Mouse (Mus musculus): ENCODE data around the gene Syn2. TPM values are rescaled to one million over a fixed set of nuclear protein-coding genes. Genes with fewer than 3 reads are reported as not detected.

Syn2 gene
- polyA plus RNA-seq, 1 experiment: 411 TPM

DNA sequence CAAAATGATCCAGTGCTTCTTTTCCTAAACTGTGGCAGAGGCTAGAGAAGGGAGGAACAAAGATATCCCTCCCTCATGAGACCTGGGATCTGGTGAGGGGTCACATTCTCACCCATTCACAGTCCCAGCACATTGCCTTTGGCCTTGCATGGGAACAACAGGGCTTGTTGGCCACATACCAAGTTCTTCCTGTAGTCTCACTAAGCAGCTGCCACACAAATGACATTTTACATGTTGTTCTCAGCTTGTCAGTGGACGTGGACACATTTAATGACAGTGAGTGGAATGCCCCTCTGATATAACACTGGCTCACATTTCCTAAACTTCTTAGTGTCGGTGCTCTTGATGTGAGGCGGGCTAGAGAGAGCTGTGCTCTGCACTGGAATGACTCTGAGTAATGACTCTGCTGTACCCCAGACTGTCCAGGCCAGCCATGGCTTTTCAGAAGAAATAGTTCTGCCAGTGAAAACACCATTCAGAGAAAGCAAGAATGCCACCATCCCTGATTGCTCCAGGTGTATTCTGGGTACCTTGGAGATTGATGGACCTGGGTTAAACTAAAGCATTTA, 106.5 kb downstream of the Syn2 start:
- no peak for DNase-seq (ENCODE audit: extremely low spot score in 1 of 2, low spot score in 1 of 2)

DNA sequence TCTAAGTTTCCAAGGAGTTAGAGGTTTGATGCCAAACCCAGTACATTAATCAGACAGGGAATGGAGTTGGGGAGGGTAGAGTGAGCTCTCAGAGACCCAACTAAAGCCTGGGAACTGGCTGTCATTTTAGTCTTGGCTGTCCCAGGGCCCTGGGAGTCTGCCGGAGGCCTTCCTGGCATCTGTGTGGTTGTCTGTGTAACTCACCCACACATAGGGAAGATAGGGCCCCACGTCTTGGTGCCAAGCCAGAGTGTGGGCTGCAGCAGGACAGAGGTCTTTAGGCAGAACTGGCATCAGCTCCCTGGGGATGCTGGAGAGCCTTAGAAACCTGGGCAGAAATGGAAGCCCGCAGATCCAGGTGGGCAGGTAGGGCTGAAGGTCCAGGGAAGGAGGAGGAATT, 107.2 kb downstream of the Syn2 start:
- no peak for DNase-seq (ENCODE audit: extremely low spot score in 1 of 2, low spot score in 1 of 2)

DNA sequence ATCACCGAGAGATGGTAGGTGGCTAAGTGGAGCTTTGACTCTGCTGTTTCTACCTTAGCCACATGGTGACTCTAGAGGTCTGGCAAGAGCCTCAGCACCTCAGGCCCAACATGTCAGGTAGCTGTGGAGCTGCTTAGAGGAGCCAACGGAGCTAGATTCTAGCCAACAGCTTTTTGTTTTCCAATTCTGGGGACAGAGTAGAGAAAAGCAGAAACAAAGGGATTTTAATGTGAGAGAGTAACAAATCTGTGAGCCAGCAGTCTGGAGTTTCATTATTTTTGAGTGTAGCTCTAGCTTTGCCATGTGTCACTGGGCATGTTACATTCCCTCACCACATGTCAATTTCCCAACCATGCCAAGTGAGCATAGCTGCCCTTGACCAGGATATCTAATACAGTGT, 109.5 kb downstream of the Syn2 start:
- DNase-seq (ENCODE audit: extremely low spot score in 1 of 2, low spot score in 1 of 2): no peak

DNA sequence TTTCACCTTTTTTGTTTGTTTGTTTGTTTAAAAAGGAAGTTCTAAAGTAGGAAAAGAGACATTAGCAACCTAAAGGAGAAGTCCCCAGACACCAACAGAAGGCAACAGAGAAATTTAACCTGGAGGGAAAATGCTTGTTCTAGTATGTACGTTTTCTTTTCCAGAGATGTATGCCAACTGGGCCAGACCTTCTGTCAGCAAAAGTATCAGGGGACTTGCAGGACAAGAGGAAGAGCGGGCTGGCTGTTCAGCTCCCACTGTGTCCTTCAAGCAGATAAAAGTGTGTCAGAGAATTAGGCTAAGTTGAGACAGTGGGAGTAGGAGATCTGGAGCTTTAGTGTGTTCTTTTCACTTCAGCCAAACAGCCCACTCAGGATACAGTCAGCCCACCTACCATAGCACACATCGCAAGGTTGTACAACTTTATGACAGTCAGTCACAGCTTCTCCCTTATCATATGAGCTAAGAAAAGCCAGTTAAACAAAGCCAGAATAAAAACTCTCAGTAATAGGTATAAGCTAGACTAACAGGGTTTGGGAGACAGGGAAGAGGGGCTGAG, 110.9 kb downstream of the Syn2 start:
- DNase-seq (ENCODE audit: extremely low spot score in 1 of 2, low spot score in 1 of 2): no peak

DNA sequence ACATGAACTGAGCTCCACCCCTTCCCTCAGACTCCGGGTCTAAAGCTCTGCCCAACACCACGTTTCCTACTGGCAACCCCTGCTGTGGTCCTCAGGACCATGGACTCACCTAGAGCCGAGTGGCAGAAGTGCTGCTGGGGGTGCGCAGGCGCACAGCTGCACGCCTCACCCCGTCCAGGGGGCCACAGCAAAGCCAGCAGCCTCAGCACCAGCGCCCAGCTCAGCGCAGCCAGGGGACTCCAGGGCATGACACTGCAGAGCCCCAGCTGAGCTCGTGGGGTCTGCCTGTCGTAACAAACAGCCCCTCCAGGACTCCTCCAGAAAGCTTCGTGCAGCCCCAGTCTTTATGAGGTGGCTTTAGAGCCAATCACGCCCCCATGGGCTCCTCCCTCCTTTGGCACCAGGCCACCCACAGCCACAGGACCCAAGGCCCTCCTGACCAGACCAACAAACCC, 116.9 kb downstream of the Syn2 start:
- DNase-seq (ENCODE audit: extremely low spot score in 1 of 2, low spot score in 1 of 2): no peak

DNA sequence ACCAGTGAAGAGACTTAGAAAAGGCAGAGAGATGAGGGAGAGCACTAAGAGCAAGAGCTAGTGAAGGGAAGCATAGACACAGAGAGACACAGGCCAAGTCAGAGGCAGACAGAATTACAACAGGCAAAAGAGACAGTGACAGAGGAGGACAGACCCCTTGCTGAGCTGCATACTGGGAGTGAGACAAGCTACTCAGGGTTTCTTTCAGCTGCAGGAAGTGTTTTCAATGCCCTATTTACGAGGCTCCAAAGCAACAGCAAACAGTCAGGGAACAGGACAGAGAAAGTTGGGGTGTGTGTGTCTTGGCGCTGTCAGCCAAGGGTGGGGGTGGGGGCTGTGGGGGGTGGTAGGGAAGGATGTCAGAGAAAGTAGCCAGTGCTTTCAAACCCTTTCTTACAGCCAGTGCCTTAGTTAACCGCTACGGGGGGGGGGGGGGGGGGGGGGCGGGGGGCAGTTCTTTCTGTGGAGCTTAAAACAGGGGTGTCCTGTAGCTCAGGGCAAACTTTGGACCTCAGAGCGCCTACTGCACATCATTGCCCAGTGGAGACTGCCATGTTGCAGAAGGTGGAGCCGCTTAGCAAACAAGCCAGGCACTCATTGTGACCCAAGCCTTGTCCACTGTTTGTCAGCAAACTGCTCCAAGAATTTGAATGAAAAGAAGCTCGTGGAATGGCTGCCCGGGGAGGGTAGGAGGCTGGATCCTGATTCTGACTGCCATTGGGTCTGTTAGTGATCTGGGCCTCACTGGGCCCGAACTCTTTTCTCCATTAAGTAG, 117.6 kb downstream of the Syn2 start, which contains the start of gene Timp4:
TSS of gene Timp4 (minus strand) at position 107 of the 775 bp plus-strand sequence.
- no peak for DNase-seq (ENCODE audit: extremely low spot score in 1 of 2, low spot score in 1 of 2)

DNA sequence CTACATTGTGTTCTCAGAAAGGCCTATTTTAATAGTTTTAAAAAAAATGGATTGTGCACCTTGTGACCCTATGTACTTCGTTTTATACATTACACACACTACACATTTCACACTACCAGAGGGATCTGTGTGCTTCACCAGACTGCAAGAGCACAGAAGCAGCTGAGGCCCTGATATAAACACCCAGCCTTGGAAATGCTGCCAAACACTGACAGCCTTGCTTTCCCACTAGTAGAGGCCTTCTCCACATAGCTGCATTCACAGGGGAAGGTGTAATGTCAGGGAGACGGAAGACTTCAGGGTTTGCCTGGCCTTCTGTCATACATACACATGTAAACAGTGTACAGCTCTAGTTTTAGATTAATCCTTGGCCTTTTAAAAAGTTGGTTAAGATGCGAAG, 120.5 kb downstream of the Syn2 start:
- no peak for DNase-seq (ENCODE audit: extremely low spot score in 1 of 2, low spot score in 1 of 2)

DNA sequence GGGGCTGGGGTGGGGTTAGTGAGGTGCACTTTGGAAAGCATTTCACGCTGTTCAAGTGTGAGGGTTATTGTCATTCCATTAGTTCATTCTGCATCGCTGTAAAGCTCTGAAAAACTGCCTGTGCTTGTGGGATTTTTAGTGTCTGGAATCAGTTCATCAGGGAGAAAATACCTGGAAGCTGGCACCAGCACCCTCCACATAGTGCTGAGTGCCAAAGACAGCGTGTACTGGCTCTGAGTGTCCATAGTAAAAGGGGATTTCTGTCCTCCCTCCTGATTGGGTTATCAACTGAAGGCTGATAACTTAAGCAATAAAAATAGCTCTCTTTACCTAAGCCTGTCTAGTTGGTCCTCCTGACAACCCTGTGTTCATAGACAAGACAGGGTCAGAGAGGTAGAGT, 125.8 kb downstream of the Syn2 start:
- no peak for DNase-seq (ENCODE audit: extremely low spot score in 1 of 2, low spot score in 1 of 2)

DNA sequence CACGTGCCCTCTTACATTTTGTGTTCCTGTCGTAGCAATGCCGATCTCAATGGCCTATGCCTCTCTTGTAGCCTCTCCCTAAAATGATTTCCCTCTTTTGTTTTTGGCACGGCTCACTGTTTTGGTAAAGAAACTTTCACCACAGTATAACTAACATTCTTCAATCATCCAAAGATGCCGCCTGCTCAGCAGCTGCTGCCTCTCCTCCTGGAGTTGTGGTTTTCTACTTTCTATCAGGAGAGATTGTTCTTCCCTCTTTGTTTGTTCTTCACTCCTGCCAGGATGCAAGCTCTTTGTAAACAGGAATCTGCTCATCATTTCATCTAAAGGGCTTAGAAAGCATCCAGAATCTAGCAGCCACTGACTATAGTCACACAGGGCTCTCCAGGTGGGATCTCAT, 132.1 kb downstream of the Syn2 start:
- DNase-seq (ENCODE audit: extremely low spot score in 1 of 2, low spot score in 1 of 2): no peak

DNA sequence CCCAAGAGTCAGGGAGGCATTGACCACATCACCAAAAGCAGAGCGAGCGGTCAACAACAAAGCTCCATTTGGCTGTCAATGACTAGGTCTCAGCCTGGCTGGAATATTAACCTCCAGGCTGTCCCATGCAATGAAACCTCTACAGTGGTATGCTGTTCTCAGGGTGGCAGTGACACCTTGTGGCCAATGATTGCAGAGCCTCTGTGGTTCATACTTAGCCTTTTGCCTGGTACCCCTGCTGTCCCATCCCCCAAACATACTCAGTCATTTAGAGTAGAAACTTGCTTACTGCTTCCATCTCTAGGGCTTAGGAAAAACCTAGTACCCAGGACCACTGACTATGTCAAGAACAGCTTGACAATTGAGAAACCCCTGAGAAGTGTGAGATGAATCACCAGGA, 133.2 kb downstream of the Syn2 start:
- peak; percentile 49 to 85 for DNase-seq (ENCODE audit: extremely low spot score in 1 of 2, low spot score in 1 of 2)

DNA sequence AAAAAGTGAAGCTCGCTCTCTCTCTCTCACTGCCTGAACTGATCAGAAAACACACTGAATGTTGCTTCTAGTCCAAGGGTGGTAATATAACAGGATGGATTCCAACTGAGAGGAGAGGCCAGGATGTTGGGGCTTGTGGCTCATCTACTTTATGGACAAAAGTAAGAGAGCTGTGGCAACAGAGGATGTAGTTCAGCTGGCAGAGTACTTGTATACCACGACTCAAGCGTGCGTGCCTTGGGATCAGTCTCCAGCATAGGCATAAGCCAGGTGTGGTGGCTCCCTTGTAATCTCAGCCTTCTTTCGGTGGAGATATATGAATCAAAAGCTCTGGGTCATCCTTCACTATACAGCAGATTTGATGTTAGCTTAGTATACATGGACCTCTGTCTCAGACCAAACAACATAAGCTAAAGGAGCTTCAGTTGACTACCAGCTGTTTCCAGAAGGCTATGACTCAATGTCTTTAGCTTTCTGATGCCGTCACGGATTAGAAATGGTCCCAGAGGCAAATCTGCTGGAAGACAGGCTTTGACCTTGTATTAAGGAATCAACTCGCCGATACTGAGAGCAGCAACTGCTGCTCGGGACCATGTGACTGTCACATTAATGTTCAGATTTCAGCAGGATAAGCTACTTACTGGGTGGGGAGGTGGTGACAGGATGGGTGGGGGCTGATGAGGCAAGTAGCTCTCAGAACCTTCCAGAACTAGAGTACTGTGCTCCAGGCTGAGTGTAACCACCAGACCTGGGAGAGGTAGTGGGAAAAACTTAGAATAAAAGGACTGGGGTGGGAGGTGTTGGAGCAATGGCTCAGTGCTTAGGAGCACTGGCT, 134.1 kb downstream of the Syn2 start:
- DNase-seq (ENCODE audit: extremely low spot score in 1 of 2, low spot score in 1 of 2): no peak

DNA sequence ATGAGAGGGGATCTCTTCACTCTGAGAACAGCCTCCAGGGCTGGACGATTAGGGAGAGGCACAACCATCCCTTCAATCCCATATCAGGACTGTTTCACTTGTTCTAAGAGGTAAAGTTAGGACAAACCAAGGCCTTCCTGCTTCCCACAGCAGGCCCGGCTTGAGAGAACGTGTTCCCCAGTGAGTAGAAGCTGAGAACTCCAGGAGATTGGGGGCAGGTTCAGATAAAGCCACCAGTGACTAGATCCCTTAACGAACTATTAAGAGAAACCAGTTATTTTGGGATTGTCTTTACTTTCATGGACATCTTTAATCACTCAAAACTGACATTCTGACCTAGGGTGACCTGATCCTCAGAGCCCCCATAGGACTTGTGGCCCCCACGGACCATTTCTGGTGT, 134.9 kb downstream of the Syn2 start:
- no peak for DNase-seq (ENCODE audit: extremely low spot score in 1 of 2, low spot score in 1 of 2)

DNA sequence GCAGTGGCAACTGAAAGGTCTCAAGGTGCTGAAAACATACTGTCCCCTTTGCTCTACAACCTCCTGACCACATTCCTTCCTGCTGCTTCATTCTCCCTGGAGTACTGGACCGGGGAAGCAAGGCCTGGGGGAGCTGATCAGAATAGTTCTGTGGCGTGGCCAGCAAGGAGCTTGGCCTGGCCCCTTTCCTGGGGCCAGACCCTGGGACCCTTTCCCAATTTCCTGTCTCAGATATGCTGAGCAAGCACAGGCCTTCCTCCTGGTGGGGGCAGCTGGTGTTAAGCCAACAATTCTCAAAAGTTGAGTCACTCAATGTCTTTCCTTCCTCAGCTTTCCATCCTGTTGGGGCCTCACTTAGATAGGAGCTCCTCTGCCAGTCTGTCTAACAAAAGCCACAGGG, 135.4 kb downstream of the Syn2 start:
- no peak for DNase-seq (ENCODE audit: extremely low spot score in 1 of 2, low spot score in 1 of 2)

DNA sequence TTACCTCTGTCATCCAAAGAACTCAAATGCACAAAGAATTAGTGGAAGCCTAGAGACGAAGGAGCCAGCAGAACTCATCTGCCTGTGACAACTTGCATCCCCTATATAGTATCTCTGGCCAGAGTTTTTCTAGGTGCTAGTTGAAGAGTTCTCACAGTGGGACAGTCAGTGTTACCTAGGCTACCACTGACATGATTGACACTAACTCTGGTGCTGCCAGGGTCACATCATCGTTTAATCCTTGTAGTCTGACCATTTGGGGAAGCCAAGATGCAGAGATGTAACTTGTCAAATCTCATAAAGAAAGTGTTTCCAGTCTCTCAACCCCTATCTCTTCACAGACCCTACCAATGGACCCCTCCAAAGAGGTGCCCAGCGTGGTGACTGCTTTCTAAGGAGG, 136.6 kb downstream of the Syn2 start:
- DNase-seq (ENCODE audit: extremely low spot score in 1 of 2, low spot score in 1 of 2): no peak

DNA sequence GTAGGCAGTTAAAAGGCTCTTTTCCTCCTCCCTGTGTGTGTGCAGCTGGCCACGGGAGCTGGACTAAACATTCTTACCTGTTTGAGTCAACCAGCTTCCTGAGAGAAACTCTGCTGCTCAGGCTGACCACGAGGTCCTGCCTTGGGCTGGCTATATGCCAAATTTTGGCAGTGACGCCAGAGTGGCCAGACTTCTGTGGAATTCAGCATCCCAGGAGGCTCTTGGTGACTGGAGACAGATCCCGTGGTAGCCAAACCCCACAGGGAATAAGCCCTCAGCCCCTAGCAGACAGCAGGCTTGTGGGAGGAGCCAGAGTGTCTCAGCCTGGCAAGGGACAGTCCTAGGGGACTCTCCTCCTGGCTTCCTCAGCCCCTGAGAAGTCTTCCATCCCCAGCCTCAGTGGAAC, 137.2 kb downstream of the Syn2 start:
- DNase-seq (ENCODE audit: extremely low spot score in 1 of 2, low spot score in 1 of 2): no peak

DNA sequence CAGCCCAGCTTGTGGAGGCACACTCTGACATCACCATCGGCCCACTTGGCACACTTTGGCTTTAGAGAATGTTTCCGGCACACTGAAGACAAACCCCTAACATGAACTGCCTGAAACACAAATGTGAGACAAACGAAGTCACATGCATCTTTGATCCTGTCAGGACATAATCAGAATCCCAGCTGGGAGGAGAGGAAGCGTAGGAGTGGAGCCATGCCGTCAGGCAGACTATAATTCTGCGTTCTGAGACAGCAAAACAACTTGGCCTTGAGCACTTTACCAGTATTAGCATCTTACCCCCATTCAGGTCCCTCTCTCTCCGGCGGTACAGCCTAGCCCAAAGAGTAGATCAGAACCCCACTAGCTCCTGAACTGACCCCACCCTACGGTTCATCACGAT, 138.6 kb downstream of the Syn2 start:
- no peak for DNase-seq (ENCODE audit: extremely low spot score in 1 of 2, low spot score in 1 of 2)

DNA sequence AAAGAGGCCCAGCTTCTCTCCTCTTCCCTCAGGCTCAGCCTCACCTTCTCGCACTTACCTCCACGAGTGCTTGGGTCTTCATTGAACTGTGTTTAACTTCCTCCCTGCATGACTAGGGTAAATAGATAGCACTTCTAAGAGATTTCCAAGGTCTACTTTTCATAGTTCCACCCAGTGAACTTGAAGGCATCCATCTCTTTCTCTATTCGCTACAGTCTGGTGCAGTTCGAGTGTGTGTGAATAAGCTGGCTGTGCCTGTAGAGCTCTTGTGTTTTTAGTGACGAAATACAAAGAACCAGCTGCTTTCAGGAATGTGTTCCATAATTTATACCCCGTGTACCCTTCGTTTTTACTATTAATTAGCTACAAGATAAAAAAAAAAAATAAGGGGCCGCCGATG, 140.0 kb downstream of the Syn2 start:
- DNase-seq (ENCODE audit: extremely low spot score in 1 of 2, low spot score in 1 of 2): no peak

DNA sequence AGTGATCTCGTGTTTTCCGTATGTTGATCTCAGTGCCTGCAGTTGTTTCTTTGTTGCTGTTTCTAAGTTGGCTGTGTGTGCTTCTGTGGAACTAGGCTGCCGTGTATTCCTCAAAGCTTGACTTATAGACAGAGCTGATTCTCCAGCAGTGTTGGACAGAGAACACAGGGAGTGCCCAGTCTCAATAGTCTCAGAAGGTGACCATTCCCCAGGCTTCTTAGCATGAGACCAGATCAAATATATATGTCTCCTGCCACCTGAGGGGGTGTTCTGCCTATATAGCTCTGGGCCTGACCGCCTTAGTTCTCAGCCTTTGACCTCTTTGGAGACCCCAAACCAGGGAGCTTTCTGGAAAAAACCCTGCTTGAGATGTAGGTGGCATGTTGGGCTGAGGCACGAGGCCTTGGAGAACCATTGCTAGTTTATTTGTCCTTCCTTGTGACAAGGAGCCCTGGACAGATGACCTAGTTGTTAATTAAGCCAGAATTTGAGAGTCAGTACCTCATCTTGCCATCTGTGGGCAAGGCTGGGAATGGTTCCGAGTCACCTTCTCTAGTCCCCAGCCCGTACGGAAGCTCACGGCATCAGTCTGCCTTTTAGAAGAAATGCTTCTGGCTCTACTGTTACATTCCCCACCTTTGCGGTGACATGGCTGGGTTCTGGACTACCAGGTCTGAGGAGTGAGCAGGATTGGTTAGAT, 140.6 kb downstream of the Syn2 start:
- no peak for DNase-seq (ENCODE audit: extremely low spot score in 1 of 2, low spot score in 1 of 2)

DNA sequence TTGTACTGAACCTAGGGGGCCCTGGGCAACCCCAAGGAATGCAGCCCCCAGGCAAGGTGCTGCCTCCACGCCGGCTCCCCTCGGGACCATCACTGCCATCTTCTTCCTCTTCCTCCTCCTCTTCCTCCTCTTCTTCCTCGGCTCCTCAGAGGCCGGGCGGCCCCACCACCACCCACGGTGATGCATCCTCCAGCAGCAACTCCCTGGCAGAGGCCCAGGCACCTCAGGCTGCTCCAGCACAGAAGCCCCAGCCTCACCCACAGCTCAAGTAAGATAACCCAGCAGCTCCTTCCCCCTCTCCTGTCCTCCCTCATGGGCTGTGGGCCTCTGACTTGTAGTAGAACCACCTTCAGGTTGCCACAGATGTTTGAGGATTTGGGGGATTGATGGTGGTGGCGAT, 143.4 kb downstream of the Syn2 start:
- peak in 1 of 2 experiments; percentile 60 for DNase-seq (ENCODE audit: extremely low spot score in 1 of 2, low spot score in 1 of 2)

DNA sequence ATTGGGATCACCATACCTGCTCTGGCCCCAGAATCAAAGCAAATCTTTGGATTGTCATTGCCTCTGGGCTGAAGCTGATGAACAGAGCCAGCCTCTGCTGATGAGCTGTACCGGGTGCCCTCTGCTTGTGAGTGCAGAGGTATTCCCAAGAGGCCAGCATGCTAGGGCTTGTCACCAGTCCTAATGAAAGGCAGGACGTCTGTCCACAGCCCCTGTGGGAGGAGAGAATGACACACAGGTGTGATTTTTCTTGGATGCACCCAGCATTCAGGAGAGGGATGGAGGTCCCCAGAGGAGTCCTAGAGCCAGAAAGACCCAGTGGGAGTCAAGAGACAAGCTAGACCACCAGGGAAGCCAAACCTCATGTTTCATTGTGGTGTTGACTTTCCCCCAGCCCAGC, 144.9 kb downstream of the Syn2 start:
- no peak for DNase-seq (ENCODE audit: extremely low spot score in 1 of 2, low spot score in 1 of 2)

DNA sequence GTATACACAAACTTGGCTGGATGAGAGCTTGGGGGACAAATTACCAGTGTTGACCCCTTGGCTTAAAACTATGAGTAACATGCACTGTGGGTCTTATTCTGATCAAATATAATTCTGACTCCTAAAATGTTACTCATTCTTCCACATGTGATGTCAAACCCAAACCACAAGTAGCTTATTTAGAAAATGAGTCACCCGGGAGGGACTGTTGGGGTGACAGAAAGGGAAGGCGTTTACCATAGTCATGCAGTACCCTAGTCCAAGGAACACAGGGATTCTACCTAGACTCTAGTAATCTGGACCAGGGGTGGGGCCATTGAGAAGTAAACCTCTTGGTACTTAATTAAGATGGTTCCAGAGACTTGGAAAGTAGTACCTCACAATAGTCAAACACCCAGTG, 149.5 kb downstream of the Syn2 start:
- DNase-seq (ENCODE audit: extremely low spot score in 1 of 2, low spot score in 1 of 2): no peak
